Mouse (Mus musculus): ENCODE data around the gene Ttk. TPM values are rescaled to one million over a fixed set of nuclear protein-coding genes. Genes with fewer than 3 reads are reported as not detected.

Gene Ttk
- polyA plus RNA-seq (2021), result 15.9 TPM

GRCm38 (mm10) chr9:83833811-83834747 lies at the start of gene Ttk:
Gene Ttk (plus strand): TSS chr9:83834689.
- no peaks in the 10 kb centered on the region for H3K27me3 ChIP-seq
- ChIA-PET CTCF (interaction anchor here (0.6 to 1.6 kb wide), 9 partner anchors 9 to 30 kb away, joined by 3 to 6 read pairs (median 3); no protein-coding TSS in a partner anchor), POLR2A (interaction anchor here (0.6 to 0.7 kb wide), 3 partner anchors 28 to 410 kb away, joined by 3 to 4 read pairs (median 3); partner anchors contain the start of gene Elovl4)
- DNase-seq (ENCODE audit: low read depth, low spot score), result peak; percentile 66
- in situ Hi-C loops (cut with MboI; ENCODE audit: low pct_unique_long_range_greater_than_20kb), result no loop called here
- peak; percentile 99 for ATAC-seq
- TF ChIP-seq CTCF (IDR thresholded peaks at IDR 0.05), result peak; percentile 57

GRCm38 (mm10) chr9:83785501-83785900 lies 49.0 kb upstream of the Ttk start:
- ATAC-seq (no peak), DNase-seq (ENCODE audit: low read depth, low spot score) (no peak)
- in situ Hi-C loops (cut with MboI; ENCODE audit: low pct_unique_long_range_greater_than_20kb), result no loop called here
- no peak for TF ChIP-seq CTCF (IDR thresholded peaks at IDR 0.05)
- no peaks in the 10 kb centered on the region for H3K27me3 ChIP-seq
- POLR2A ChIA-PET, result no interaction called here
- CTCF ChIA-PET, result no interaction called here

- ATAC-seq (no peak), DNase-seq (ENCODE audit: low read depth, low spot score) (no peak)
- ChIA-PET CTCF (interaction anchor here (0.9 to 1.5 kb wide), 2 partner anchors 8 to 18 kb away, joined by 3 read pairs; no protein-coding TSS in a partner anchor), POLR2A (interaction anchor here (0.7 kb wide), 1 partner anchor 981 kb away, joined by 3 read pairs; no protein-coding TSS in a partner anchor)
- no peaks in the 10 kb centered on the region for H3K27me3 ChIP-seq
- TF ChIP-seq CTCF (IDR thresholded peaks at IDR 0.05), result no peak
- in situ Hi-C loops (cut with MboI; ENCODE audit: low pct_unique_long_range_greater_than_20kb), result no loop called here
Observed at GRCm38 (mm10) chr9:83789326-83789725, 45.2 kb upstream of the Ttk start.

- ATAC-seq, result no peak
- no peaks in the 10 kb centered on the region for H3K27me3 ChIP-seq
- TF ChIP-seq CTCF (IDR thresholded peaks at IDR 0.05), result no peak
- DNase-seq (ENCODE audit: low read depth, low spot score), result no peak
- in situ Hi-C loops (cut with MboI; ENCODE audit: low pct_unique_long_range_greater_than_20kb), result no loop called here
- ChIA-PET CTCF (no interaction called here), POLR2A (no interaction called here)
Observed at GRCm38 (mm10) chr9:83796875-83797274, 37.6 kb upstream of the Ttk start.

- ChIA-PET POLR2A (no interaction called here), CTCF (interaction anchor here (0.7 kb wide), 1 partner anchor 9 kb away, joined by 3 read pairs; no protein-coding TSS in a partner anchor)
- in situ Hi-C loops (cut with MboI; ENCODE audit: low pct_unique_long_range_greater_than_20kb), result no loop called here
- no peaks in the 10 kb centered on the region for H3K27me3 ChIP-seq
- DNase-seq (ENCODE audit: low read depth, low spot score) (no peak), ATAC-seq (no peak)
- TF ChIP-seq CTCF (IDR thresholded peaks at IDR 0.05), result no peak
Observed at GRCm38 (mm10) chr9:83797898-83798297, 36.6 kb upstream of the Ttk start.

GRCm38 (mm10) chr9:83804341-83804740 lies 30.1 kb upstream of the Ttk start:
- ChIA-PET POLR2A (interaction anchor here (0.6 kb wide), 1 partner anchor 29 kb away, joined by 4 read pairs; no protein-coding TSS in a partner anchor), CTCF (interaction anchor here (0.7 to 1.5 kb wide), 4 partner anchors 30 to 108 kb away, joined by 3 read pairs; partner anchors contain the start of gene Ttk)
- no peak for DNase-seq (ENCODE audit: low read depth, low spot score)
- no peak for TF ChIP-seq CTCF (IDR thresholded peaks at IDR 0.05)
- in situ Hi-C loops (cut with MboI; ENCODE audit: low pct_unique_long_range_greater_than_20kb), result no loop called here
- no peak for ATAC-seq
- peaks cover 42% of the 10 kb centered on the region for H3K27me3 ChIP-seq

GRCm38 (mm10) chr9:83805164-83805976 lies 29.1 kb upstream of the Ttk start:
- ATAC-seq (peak; percentile 44), DNase-seq (ENCODE audit: low read depth, low spot score) (no peak)
- POLR2A ChIA-PET, result interaction anchor here (0.8 kb wide), 1 partner anchor 29 kb away, joined by 3 read pairs; no protein-coding TSS in a partner anchor
- no peak for TF ChIP-seq CTCF (IDR thresholded peaks at IDR 0.05)
- peaks cover 52% of the 10 kb centered on the region for H3K27me3 ChIP-seq
- in situ Hi-C loops (cut with MboI; ENCODE audit: low pct_unique_long_range_greater_than_20kb), result no loop called here
- CTCF ChIA-PET, result interaction anchor here (0.7 to 0.8 kb wide), 2 partner anchors 12 to 100 kb away, joined by 3 read pairs; no protein-coding TSS in a partner anchor

GRCm38 (mm10) chr9:83805977-83806815 lies 28.3 kb upstream of the Ttk start, which contains the start of gene Elovl4:
Gene Elovl4 (minus strand): TSS chr9:83806277.
- no peak for TF ChIP-seq CTCF (IDR thresholded peaks at IDR 0.05)
- ChIA-PET CTCF (no interaction called here), POLR2A (interaction anchor here (0.8 kb wide), 1 partner anchor 28 kb away, joined by 3 read pairs; no protein-coding TSS in a partner anchor)
- DNase-seq (ENCODE audit: low read depth, low spot score) (no peak), ATAC-seq (peak; percentile 84)
- H3K27me3 ChIP-seq, result peaks cover 55% of the 10 kb centered on the region
- in situ Hi-C loops (cut with MboI; ENCODE audit: low pct_unique_long_range_greater_than_20kb), result no loop called here

GRCm38 (mm10) chr9:83807562-83807961 lies 26.9 kb upstream of the Ttk start:
- ChIA-PET POLR2A (interaction anchor here (0.7 kb wide), 1 partner anchor 98 kb away, joined by 3 read pairs; no protein-coding TSS in a partner anchor), CTCF (interaction anchor here (0.8 to 2.7 kb wide), 16 partner anchors 13 to 105 kb away, joined by 3 to 11 read pairs (median 4); partner anchors contain the start of gene Ttk)
- TF ChIP-seq CTCF (IDR thresholded peaks at IDR 0.05), result peak; percentile 70
- in situ Hi-C loops (cut with MboI; ENCODE audit: low pct_unique_long_range_greater_than_20kb), result no loop called here
- ATAC-seq, result no peak
- no peak for DNase-seq (ENCODE audit: low read depth, low spot score)
- H3K27me3 ChIP-seq, result peaks cover 63% of the 10 kb centered on the region
